Mouse (Mus musculus) testis, adult 2 months (tissue): ENCODE measurements at regions not wholly inside any gene's neighbourhood (a gene's known extent, or its start where the extent isn't known, plus 50 kb on each side); places are given as distances from the start of the nearest gene placed in this dataset.

Experiments used
- H3K27ac ChIP-seq: fragments of 200-500 bp; 2 replicates; pipeline ENCODE4 v1.5.1; 2012; ENCODE audit warnings: low read depth, low read length; ENCODE audit not compliant: control insufficient read depth, insufficient read depth
- H3K27me3 ChIP-seq: fragments of 200-500 bp; 2 replicates; pipeline ENCODE4 v1.6.1; 2012; ENCODE audit warnings: mild to moderate bottlenecking, low read length, moderate library complexity; ENCODE audit not compliant: control insufficient read depth, insufficient read depth
- H3K36me3 ChIP-seq: fragments of 200-500 bp; 2 replicates; pipeline ENCODE4 v1.6.1; 2012; ENCODE audit warnings: mild to moderate bottlenecking, low read length; ENCODE audit not compliant: control insufficient read depth, insufficient read depth
- H3K4me1 ChIP-seq: fragments of 200-500 bp; 2 replicates; pipeline ENCODE4 v1.6.1; 2012; ENCODE audit warnings: low read length; ENCODE audit not compliant: control insufficient read depth, insufficient read depth
- H3K4me3 ChIP-seq: fragments of 200-500 bp; 2 replicates; pipeline ENCODE4 v1.5.1; 2012; ENCODE audit warnings: low read depth, mild to moderate bottlenecking, low read length, moderate library complexity, mixed read lengths; ENCODE audit not compliant: control insufficient read depth
- CTCF ChIP-seq: fragments of 200-500 bp; IDR thresholded peaks from 2 replicates; pipeline ENCODE4 v1.5.1; 2012; ENCODE audit warnings: low read depth, mild to moderate bottlenecking, inconsistent platforms, low read length, moderate library complexity; ENCODE audit not compliant: control insufficient read depth, insufficient read depth, insufficient replicate concordance
- POLR2A ChIP-seq: fragments of 200-500 bp; IDR thresholded peaks from 2 replicates; pipeline ENCODE4 v1.6.1; 2012; ENCODE audit warnings: low read depth, mild to moderate bottlenecking, inconsistent platforms, low read length, moderate library complexity; ENCODE audit not compliant: control insufficient read depth

GRCm38 (mm10) chr10:119026291-119026690 is 156.3 kb upstream of the Dyrk2 start:
- no peak overlapping the region for H3K4me3 ChIP-seq
- TF ChIP-seq CTCF = no peak
- TF ChIP-seq POLR2A = no peak
- H3K27me3 ChIP-seq = no peaks in the 10 kb centered on the region
- H3K27ac ChIP-seq = no peak overlapping the region
- no peaks in the 10 kb centered on the region for H3K36me3 ChIP-seq
- H3K4me1 ChIP-seq = no peaks in the 10 kb centered on the region

- Histone ChIP-seq H3K4me3 (no peak overlapping the region), H3K27ac (no peak overlapping the region), H3K4me1 (peaks cover 2% of the 10 kb centered on the region), H3K36me3 (no peaks in the 10 kb centered on the region), H3K27me3 (no peaks in the 10 kb centered on the region)
- TF ChIP-seq CTCF (no peak), POLR2A (no peak)
Observed at GRCm38 (mm10) chr10:119024425-119024824, 154.4 kb upstream of the Dyrk2 start.

GRCm38 (mm10) chr10:119019082-119019481 is 149.1 kb upstream of the Dyrk2 start:
- H3K36me3 ChIP-seq = no peaks in the 10 kb centered on the region
- H3K27ac ChIP-seq = no peak overlapping the region
- TF ChIP-seq CTCF (no peak), POLR2A (no peak)
- no peaks in the 10 kb centered on the region for H3K27me3 ChIP-seq
- peaks cover 4% of the 10 kb centered on the region for H3K4me1 ChIP-seq
- no peak overlapping the region for H3K4me3 ChIP-seq

GRCm38 (mm10) chr10:119018490-119018889 is 148.5 kb upstream of the Dyrk2 start:
- TF ChIP-seq CTCF (no peak), POLR2A (no peak)
- H3K4me3 ChIP-seq = no peak overlapping the region
- no peaks in the 10 kb centered on the region for H3K36me3 ChIP-seq
- H3K27me3 ChIP-seq = no peaks in the 10 kb centered on the region
- peaks cover 4% of the 10 kb centered on the region for H3K4me1 ChIP-seq
- H3K27ac ChIP-seq = no peak overlapping the region

- H3K36me3 ChIP-seq = no peaks in the 10 kb centered on the region
- no peak overlapping the region for H3K27ac ChIP-seq
- peaks cover 4% of the 10 kb centered on the region for H3K4me1 ChIP-seq
- H3K4me3 ChIP-seq = no peak overlapping the region
- TF ChIP-seq CTCF = no peak
- no peak for TF ChIP-seq POLR2A
- no peaks in the 10 kb centered on the region for H3K27me3 ChIP-seq
Observed at GRCm38 (mm10) chr10:119016104-119016503, 146.1 kb upstream of the Dyrk2 start.

GRCm38 (mm10) chr10:119015311-119016055 is 145.5 kb upstream of the Dyrk2 start:
- no peaks in the 10 kb centered on the region for H3K27me3 ChIP-seq
- no peaks in the 10 kb centered on the region for H3K36me3 ChIP-seq
- no peak for TF ChIP-seq POLR2A
- TF ChIP-seq CTCF = no peak
- H3K4me3 ChIP-seq = no peak overlapping the region
- no peak overlapping the region for H3K27ac ChIP-seq
- H3K4me1 ChIP-seq = peaks cover 2% of the 10 kb centered on the region

GRCm38 (mm10) chr10:119014731-119015130 is 144.7 kb upstream of the Dyrk2 start:
- Histone ChIP-seq H3K4me1 (peaks cover 2% of the 10 kb centered on the region), H3K27me3 (no peaks in the 10 kb centered on the region), H3K36me3 (no peaks in the 10 kb centered on the region), H3K4me3 (no peak overlapping the region), H3K27ac (no peak overlapping the region)
- TF ChIP-seq CTCF (no peak), POLR2A (no peak)
